Mouse (Mus musculus) E14TG2a.4 (cell line): Measurements from ENCODE around the gene Abcb1b.

Experiments
- CTCF ChIP-seq: conservative IDR thresholded peaks from 2 replicates; pipeline ENCODE4 v1.5.1; 2014; ENCODE audit warnings: low read length
- NANOG ChIP-seq: IDR thresholded peaks from 2 replicates; pipeline ENCODE4 v1.6.1; 2014; ENCODE audit warnings: borderline replicate concordance, low read length, mixed read lengths

DNA sequence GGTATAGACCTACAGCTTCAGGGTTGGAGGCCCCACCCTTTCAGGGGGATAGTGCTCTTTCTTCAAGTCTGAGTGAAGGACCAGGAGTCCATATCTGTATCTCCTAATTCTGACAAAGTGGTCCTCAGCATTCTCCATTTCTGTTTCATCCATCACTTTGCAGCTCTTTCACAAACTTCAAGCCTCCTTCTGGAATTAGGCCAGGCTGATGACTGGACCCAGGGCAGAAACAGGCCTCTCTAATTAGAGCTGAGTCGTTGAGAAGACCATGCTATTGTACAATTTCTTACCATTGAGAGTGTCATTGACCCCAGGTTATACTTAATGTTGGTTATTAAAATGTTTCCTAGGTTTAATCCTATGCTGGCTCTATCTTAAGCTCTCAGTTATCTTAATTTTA, 63.9 kb downstream of the Abcb1b start:
- TF ChIP-seq CTCF, result no peak
- no peak for TF ChIP-seq NANOG
